Mouse (Mus musculus) heart, embryonic 14.5 days (tissue): ENCODE data around the gene Mthfs. TPM values are rescaled to one million over a fixed set of nuclear protein-coding genes. Genes with fewer than 3 reads are reported as not detected.

Source experiments
- ATAC-seq: fragments of 200-750 bp; cut with Nextera tagmentation; 2 replicates; pipeline ENCODE4 v1.8.0; 2017; ENCODE audit warnings: low read depth, moderate TSS enrichment; ENCODE audit not compliant: insufficient number of reproducible peaks, insufficient read depth, low FRiP score
- H3K27ac ChIP-seq, 2 experiments: fragments of 200-500 bp in 1 of 2; fragments of 300-500 bp in 1 of 2; sonication (generic) in 1 of 2; replicated peaks in 1 of 2; 2 replicates each; pipeline ENCODE4 v1.5.1; 2012 to 2014; ENCODE audit warnings: low read depth in 2 of 2, low read length in 2 of 2, control low read depth in 1 of 2, mild to moderate bottlenecking in 1 of 2, mixed read lengths in 1 of 2; ENCODE audit not compliant: control insufficient read depth in 1 of 2, insufficient read depth in 1 of 2
- H3K27me3 ChIP-seq: fragments of 300-500 bp; sonication (generic); 2 replicates; pipeline ENCODE4 v1.6.1; 2014; ENCODE audit warnings: mild to moderate bottlenecking, low read length, control low read depth; ENCODE audit not compliant: control insufficient read depth, insufficient read depth
- H3K36me3 ChIP-seq: fragments of 300-500 bp; sonication (generic); 2 replicates; pipeline ENCODE4 v1.6.1; 2014; ENCODE audit warnings: mild to moderate bottlenecking, control low read depth, low read length, mixed read lengths; ENCODE audit not compliant: control insufficient read depth, insufficient read depth
- H3K4me1 ChIP-seq, 2 experiments: fragments of 200-500 bp in 1 of 2; fragments of 300-500 bp in 1 of 2; sonication (generic) in 1 of 2; 2 replicates each; pipeline ENCODE4 v1.6.1; 2012 to 2014; ENCODE audit warnings: low read length in 2 of 2, control low read depth in 1 of 2, mixed read lengths in 1 of 2; ENCODE audit not compliant: control insufficient read depth in 2 of 2, insufficient read depth in 2 of 2
- H3K4me2 ChIP-seq: fragments of 300-500 bp; sonication (generic); 2 replicates; pipeline ENCODE4 v1.6.1; 2014; ENCODE audit warnings: mild to moderate bottlenecking, low read length
- H3K4me3 ChIP-seq, 2 experiments: fragments of 200-500 bp in 1 of 2; fragments of 300-500 bp in 1 of 2; sonication (generic) in 1 of 2; 2 replicates each; pipeline ENCODE4 v1.5.1; 2012 to 2014; ENCODE audit warnings: low read length in 2 of 2, mild to moderate bottlenecking in 2 of 2, control low read depth in 1 of 2, low read depth in 1 of 2, moderate library complexity in 1 of 2; ENCODE audit not compliant: control insufficient read depth in 1 of 2, insufficient read depth in 1 of 2
- H3K9ac ChIP-seq: fragments of 300-500 bp; sonication (generic); 2 replicates; pipeline ENCODE4 v1.6.1; 2014; ENCODE audit warnings: mild to moderate bottlenecking, low read length
- H3K9me3 ChIP-seq: fragments of 300-500 bp; sonication (generic); 2 replicates; pipeline ENCODE4 v1.6.1; 2016; ENCODE audit warnings: low read length, control low read depth; ENCODE audit not compliant: control insufficient read depth
- WGBS: fragments of 180-500 bp; shearing (Covaris S2); extraction: QIAGEN DNeasy Blood & Tissue Kit; methylation state at CpG from one replicate; pipeline ENCODE4 v1.1.7; 2014; 5-methylcytosine and 5-hydroxymethylcytosine counted together
- polyA plus RNA-seq: library from polyadenylated mRNA; unstranded; fragments of >200 nt; fragmentation: Nextera tagmentation; extraction: Ambion mirVana; gene quantifications from 2 replicates; pipeline ENCODE4 v1.2.1, GENCODE M21; 2014

Mthfs gene
- polyA plus RNA-seq, 1 experiment from 2014 or later = 20.6 TPM

- no peak overlapping the region for H3K4me3 ChIP-seq
- no peaks in the 10 kb centered on the region for H3K36me3 ChIP-seq
- no peaks in the 10 kb centered on the region for H3K4me1 ChIP-seq
- H3K27ac ChIP-seq = no peak overlapping the region
- H3K27me3 ChIP-seq = no peaks in the 10 kb centered on the region
- H3K9ac ChIP-seq = no peak overlapping the region
- ATAC-seq = no peak
- H3K4me2 ChIP-seq = no peak overlapping the region
- WGBS = 80% methylated on average over 2 of the region's 2 CpGs
- no peaks in the 10 kb centered on the region for H3K9me3 ChIP-seq
These were observed 42.9 kb downstream of the Mthfs start for GRCm38 (mm10) chr9:89253400-89253799.

- H3K9me3 ChIP-seq = no peaks in the 10 kb centered on the region
These were observed 46.3 kb downstream of the Mthfs start for GRCm38 (mm10) chr9:89256556-89257335.

GRCm38 (mm10) chr9:89263968-89264367 lies 53.5 kb downstream of the Mthfs start:
- Histone ChIP-seq H3K27me3 (no peaks in the 10 kb centered on the region), H3K4me1 (no peaks in the 10 kb centered on the region), H3K4me3 (no peak overlapping the region), H3K9ac (no peak overlapping the region), H3K9me3 (no peaks in the 10 kb centered on the region), H3K4me2 (no peak overlapping the region), H3K27ac (no peak overlapping the region), H3K36me3 (no peaks in the 10 kb centered on the region)
- ATAC-seq = no peak
- WGBS = 85% methylated on average over 3 of the region's 3 CpGs

More at GRCm38 (mm10) chr9:89256556-89257335, 46.3 kb downstream of the Mthfs start:
- Histone ChIP-seq H3K27ac (no peak overlapping the region), H3K27me3 (no peaks in the 10 kb centered on the region), H3K4me3 (no peak overlapping the region), H3K9ac (no peak overlapping the region), H3K36me3 (no peaks in the 10 kb centered on the region), H3K4me1 (no peaks in the 10 kb centered on the region), H3K4me2 (no peak overlapping the region)
- 81% methylated on average over 12 of the region's 12 CpGs for WGBS
- no peak for ATAC-seq

- H3K27ac ChIP-seq = no peak overlapping the region
- H3K4me1 ChIP-seq = no peaks in the 10 kb centered on the region
- no peak overlapping the region for H3K4me3 ChIP-seq
- WGBS = 92% methylated on average over 1 of the region's 1 CpGs
- no peak overlapping the region for H3K9ac ChIP-seq
- H3K27me3 ChIP-seq = no peaks in the 10 kb centered on the region
- no peak overlapping the region for H3K4me2 ChIP-seq
- ATAC-seq = no peak
- peaks cover 2% of the 10 kb centered on the region; the same call in 1 of the 2 replicates for H3K9me3 ChIP-seq
- H3K36me3 ChIP-seq = no peaks in the 10 kb centered on the region
These were observed 54.1 kb downstream of the Mthfs start for GRCm38 (mm10) chr9:89264571-89264970.

GRCm38 (mm10) chr9:89267093-89267492 lies 56.6 kb downstream of the Mthfs start:
- Histone ChIP-seq H3K9ac (no peak overlapping the region), H3K27me3 (no peaks in the 10 kb centered on the region), H3K36me3 (no peaks in the 10 kb centered on the region), H3K4me3 (no peak overlapping the region), H3K4me2 (no peak overlapping the region), H3K4me1 (no peaks in the 10 kb centered on the region), H3K9me3 (peaks cover 5% of the 10 kb centered on the region; the same call in 1 of the 2 replicates), H3K27ac (no peak overlapping the region)
- WGBS = 70% methylated on average over 4 of the region's 4 CpGs
- no peak for ATAC-seq

- Histone ChIP-seq H3K4me1 (no peaks in the 10 kb centered on the region), H3K4me2 (no peak overlapping the region), H3K36me3 (no peaks in the 10 kb centered on the region), H3K4me3 (no peak overlapping the region), H3K9ac (no peak overlapping the region), H3K27me3 (no peaks in the 10 kb centered on the region), H3K27ac (no peak overlapping the region), H3K9me3 (peaks cover 5% of the 10 kb centered on the region; the same call in 1 of the 2 replicates)
- 53% methylated on average over 5 of the region's 5 CpGs for WGBS
- no peak for ATAC-seq
These were observed 57.1 kb downstream of the Mthfs start for GRCm38 (mm10) chr9:89267572-89267971.

GRCm38 (mm10) chr9:89270376-89270775 lies 59.9 kb downstream of the Mthfs start:
- no peak overlapping the region for H3K4me3 ChIP-seq
- WGBS = 65% methylated on average over 2 of the region's 2 CpGs
- H3K36me3 ChIP-seq = no peaks in the 10 kb centered on the region
- ATAC-seq = no peak
- H3K9ac ChIP-seq = no peak overlapping the region
- no peaks in the 10 kb centered on the region for H3K27me3 ChIP-seq
- peaks cover 5% of the 10 kb centered on the region; the same call in 1 of the 2 replicates for H3K9me3 ChIP-seq
- H3K27ac ChIP-seq = no peak overlapping the region
- no peaks in the 10 kb centered on the region for H3K4me1 ChIP-seq
- H3K4me2 ChIP-seq = no peak overlapping the region

- H3K9ac ChIP-seq = no peak overlapping the region
- peaks cover 5% of the 10 kb centered on the region; the same call in 1 of the 2 replicates for H3K9me3 ChIP-seq
- no peak overlapping the region for H3K27ac ChIP-seq
- WGBS = 57% methylated on average over 7 of the region's 7 CpGs
- H3K4me1 ChIP-seq = no peaks in the 10 kb centered on the region
- ATAC-seq = no peak
- H3K36me3 ChIP-seq = no peaks in the 10 kb centered on the region
- H3K4me2 ChIP-seq = no peak overlapping the region
- H3K4me3 ChIP-seq = no peak overlapping the region
- no peaks in the 10 kb centered on the region for H3K27me3 ChIP-seq
These were observed 63.3 kb downstream of the Mthfs start for GRCm38 (mm10) chr9:89273766-89274165.
